ENCODE assay signal across 8 mouse cellular contexts in genomic region chr7:127233368-127233749, GRCm38 (mm10). TPM values are rescaled to one million over a fixed set of nuclear protein-coding genes. Genes with fewer than 3 reads are reported as not detected.
DNase-seq lines count a peak whose midpoint lies in the region; ATAC-seq lines count a peak whose summit lies in the region.

No protein-coding gene starts in this region.

- ATAC-seq in kidney, embryonic 16.5 days (ENCODE audit: low FRiP score, low TSS enrichment): peak; percentile 70
- peak; percentile 62 for ATAC-seq in liver, embryonic 13.5 days (ENCODE audit: low read depth)

- peak overlapping the region; percentile 97 for H3K9ac ChIP-seq in kidney, embryonic 16.5 days (replicated peaks; ENCODE audit: low read length)
- H3K9ac ChIP-seq in liver, embryonic 13.5 days: peak overlapping the region; percentile 96

- H3K27ac ChIP-seq in kidney, embryonic 16.5 days (ENCODE audit: low read length): peak overlapping the region; percentile 99
- peak overlapping the region; percentile 100 for H3K27ac ChIP-seq in forebrain, embryonic 10.5 days
- peak overlapping the region; percentile 93 for H3K27ac ChIP-seq in liver, embryonic 13.5 days

- under 1% methylated on average over 27 of the region's 27 CpGs for WGBS in kidney, embryonic 16.5 days
- under 1% methylated on average over 27 of the region's 27 CpGs for WGBS in forebrain, embryonic 10.5 days
- WGBS in liver, embryonic 13.5 days (ENCODE audit: insufficient replicate concordance): under 1% methylated on average over 27 of the region's 27 CpGs

- peak overlapping the region; percentile 77 for H3K4me2 ChIP-seq in kidney, embryonic 16.5 days (replicated peaks; ENCODE audit: low read depth, low read length)
- H3K4me2 ChIP-seq in liver, embryonic 13.5 days: peak overlapping the region; percentile 89

- DNase-seq in kidney, adult 11 months: no peak
- peak; percentile 43 for DNase-seq in NIH3T3 (ENCODE audit: low read depth)
- DNase-seq in forebrain, embryonic 10.5 days (ENCODE audit: extremely low spot score, low spot score): no peak
- DNase-seq in liver, embryonic 13.5 days: peak; percentile 38
- no peak for DNase-seq in spleen, postnatal 36 days (ENCODE audit: low spot score in 2 of 2)
- no peak for DNase-seq in frontal cortex, postnatal 25 days (ENCODE audit: low spot score in 2 of 2)
- DNase-seq in left cerebral cortex, adult 8-10 months (ENCODE audit: low spot score in 2 of 2): no peak

- peak overlapping the region; percentile 98 for H3K4me3 ChIP-seq in kidney, embryonic 16.5 days (ENCODE audit: low read length)
- H3K4me3 ChIP-seq in forebrain, embryonic 10.5 days: peak overlapping the region; percentile 73
- H3K4me3 ChIP-seq in liver, embryonic 13.5 days (replicated peaks): peak overlapping the region; percentile 97

- H3K27me3 ChIP-seq in kidney, embryonic 16.5 days (ENCODE audit: insufficient read depth, low read length): no peaks in the 10 kb centered on the region
- no peaks in the 10 kb centered on the region for H3K27me3 ChIP-seq in forebrain, embryonic 10.5 days (ENCODE audit: poor library complexity, severe bottlenecking)
- no peaks in the 10 kb centered on the region for H3K27me3 ChIP-seq in liver, embryonic 13.5 days

- H3K36me3 ChIP-seq in kidney, embryonic 16.5 days (ENCODE audit: insufficient read depth, low read length): peaks cover 43% of the 10 kb centered on the region
- peaks cover 75% of the 10 kb centered on the region for H3K36me3 ChIP-seq in forebrain, embryonic 10.5 days (replicated peaks)
- H3K36me3 ChIP-seq in liver, embryonic 13.5 days: peaks cover 45% of the 10 kb centered on the region

- no peaks in the 10 kb centered on the region for H3K9me3 ChIP-seq in kidney, embryonic 16.5 days (ENCODE audit: low read length)
- peaks cover 27% of the 10 kb centered on the region for H3K9me3 ChIP-seq in forebrain, embryonic 10.5 days
- no peaks in the 10 kb centered on the region for H3K9me3 ChIP-seq in liver, embryonic 13.5 days (replicated peaks)

- H3K4me1 ChIP-seq in kidney, embryonic 16.5 days (ENCODE audit: insufficient read depth, low read length): peaks cover 31% of the 10 kb centered on the region
- H3K4me1 ChIP-seq in forebrain, embryonic 10.5 days: peaks cover 39% of the 10 kb centered on the region
- peaks cover 51% of the 10 kb centered on the region for H3K4me1 ChIP-seq in liver, embryonic 13.5 days (replicated peaks)

RNA-seq across cellular contexts. Expression of gene Sept1, which starts 0.4 kb away (rescaled TPM):
- polyA plus RNA-seq in kidney, embryonic 16.5 days (2015; fragmentation: Nextera tagmentation; extraction: Ambion mirVana): 18.6 and 26.6 TPM in 2 replicates
- 30.3 and 32.3 TPM in 2 replicates for polyA plus RNA-seq in forebrain, embryonic 10.5 days (2016; fragmentation: Nextera tagmentation; extraction: Ambion mirVana)
- 9.7 and 9.8 TPM in 2 replicates for polyA plus RNA-seq in liver, embryonic 13.5 days (2015; fragmentation: Nextera tagmentation; extraction: Ambion mirVana)
- 1 to 10 TPM; 3.1 to 7.1 (median 5.4) TPM for total RNA-seq in left cerebral cortex, adult 8-10 months (2022)

RNA-seq across cellular contexts. Expression of gene Zfp553, which starts 0.5 kb away (rescaled TPM):
- 45.2 and 46.0 TPM in 2 replicates for polyA plus RNA-seq in kidney, embryonic 16.5 days (2015; fragmentation: Nextera tagmentation; extraction: Ambion mirVana)
- polyA plus RNA-seq in forebrain, embryonic 10.5 days (2016; fragmentation: Nextera tagmentation; extraction: Ambion mirVana): 74.7 and 78.3 TPM in 2 replicates
- polyA plus RNA-seq in liver, embryonic 13.5 days (2015; fragmentation: Nextera tagmentation; extraction: Ambion mirVana): 8.3 and 9.0 TPM in 2 replicates
- 10 to 100 TPM; 18.2 to 21.2 (median 21.0) TPM for total RNA-seq in left cerebral cortex, adult 8-10 months (2022)

RNA-seq across cellular contexts. Expression of gene Zfp771, which starts 10.7 kb away (rescaled TPM):
- 60.5 and 64.3 TPM in 2 replicates for polyA plus RNA-seq in kidney, embryonic 16.5 days (2015; fragmentation: Nextera tagmentation; extraction: Ambion mirVana)
- polyA plus RNA-seq in forebrain, embryonic 10.5 days (2016; fragmentation: Nextera tagmentation; extraction: Ambion mirVana): 55.8 and 57.7 TPM in 2 replicates
- 19.0 and 20.6 TPM in 2 replicates for polyA plus RNA-seq in liver, embryonic 13.5 days (2015; fragmentation: Nextera tagmentation; extraction: Ambion mirVana)
- total RNA-seq in left cerebral cortex, adult 8-10 months (2022): 10 to 100 TPM; 49.5 to 55.5 (median 53.6) TPM

RNA-seq across cellular contexts. Expression of gene Mylpf, which starts 24.7 kb away (rescaled TPM):
- polyA plus RNA-seq in kidney, embryonic 16.5 days (2015; fragmentation: Nextera tagmentation; extraction: Ambion mirVana): 26.7 and 28.8 TPM in 2 replicates
- 10.7 and 10.8 TPM in 2 replicates for polyA plus RNA-seq in forebrain, embryonic 10.5 days (2016; fragmentation: Nextera tagmentation; extraction: Ambion mirVana)
- 42.7 and 46.8 TPM in 2 replicates for polyA plus RNA-seq in liver, embryonic 13.5 days (2015; fragmentation: Nextera tagmentation; extraction: Ambion mirVana)
- 10 to 100 TPM in 2 of 4 experiments, 1 to 10 TPM in 2; 1.9 to 21.6 (median 9.2) TPM for total RNA-seq in left cerebral cortex, adult 8-10 months (2022)

RNA-seq across cellular contexts. Expression of gene Tbc1d10b, which starts 25.1 kb away (rescaled TPM):
- 23.2 and 25.8 TPM in 2 replicates for polyA plus RNA-seq in kidney, embryonic 16.5 days (2015; fragmentation: Nextera tagmentation; extraction: Ambion mirVana)
- polyA plus RNA-seq in forebrain, embryonic 10.5 days (2016; fragmentation: Nextera tagmentation; extraction: Ambion mirVana): 27.3 and 29.2 TPM in 2 replicates
- 15.8 and 15.9 TPM in 2 replicates for polyA plus RNA-seq in liver, embryonic 13.5 days (2015; fragmentation: Nextera tagmentation; extraction: Ambion mirVana)
- total RNA-seq in left cerebral cortex, adult 8-10 months (2022): 100 to 1,000 TPM in 2 of 4 experiments, 10 to 100 TPM in 2; 89.4 to 105 (median 96.9) TPM

Comparison
In these comparisons a context has a peak if more than half of its experiments do, and no peak if none do; other contexts are left out.
1. DNase-seq: peak in NIH3T3 (single experiment) and liver, embryonic 13.5 days (single experiment); none in kidney, adult 11 months (single experiment), forebrain, embryonic 10.5 days (single experiment), spleen, postnatal 36 days (0 of 2), frontal cortex, postnatal 25 days (0 of 2) and left cerebral cortex, adult 8-10 months (0 of 2).
2. Peak in every context shown above with its lines, with median percentiles within 50 percentile points of each other: H3K27ac ChIP-seq and H3K4me3 ChIP-seq.